Mouse (Mus musculus) right cerebral cortex, postnatal 14 days (tissue): ENCODE data around the gene Dap.

Experiments used
- DNase-seq: peaks from one replicate; pipeline ENCODE4 v3.0.0; 2022

Gene Dap

GRCm38 (mm10) chr15:31305181-31305580 lies 81.1 kb downstream of the Dap start:
- DNase-seq, result no peak

GRCm38 (mm10) chr15:31306726-31307125 lies 82.6 kb downstream of the Dap start:
- no peak for DNase-seq

- peak; percentile 33 for DNase-seq
Measured at GRCm38 (mm10) chr15:31309526-31309925, 85.4 kb downstream of the Dap start.

GRCm38 (mm10) chr15:31312001-31312400 lies 87.9 kb downstream of the Dap start:
- no peak for DNase-seq

- peak; percentile 85 for DNase-seq
Measured at GRCm38 (mm10) chr15:31315630-31316231, 91.6 kb downstream of the Dap start.

GRCm38 (mm10) chr15:31317056-31317805 lies 93.1 kb downstream of the Dap start:
- no peak for DNase-seq

GRCm38 (mm10) chr15:31318158-31318955 lies 94.2 kb downstream of the Dap start:
- no peak for DNase-seq

- no peak for DNase-seq
Measured at GRCm38 (mm10) chr15:31319046-31319445, 94.9 kb downstream of the Dap start.

GRCm38 (mm10) chr15:31320598-31321377 lies 96.7 kb downstream of the Dap start:
- no peak for DNase-seq

GRCm38 (mm10) chr15:31323684-31324083 lies 99.6 kb downstream of the Dap start:
- DNase-seq, result no peak
